Comparison of ENCODE assay signal across 29 mouse cellular contexts in the genomic region with DNA sequence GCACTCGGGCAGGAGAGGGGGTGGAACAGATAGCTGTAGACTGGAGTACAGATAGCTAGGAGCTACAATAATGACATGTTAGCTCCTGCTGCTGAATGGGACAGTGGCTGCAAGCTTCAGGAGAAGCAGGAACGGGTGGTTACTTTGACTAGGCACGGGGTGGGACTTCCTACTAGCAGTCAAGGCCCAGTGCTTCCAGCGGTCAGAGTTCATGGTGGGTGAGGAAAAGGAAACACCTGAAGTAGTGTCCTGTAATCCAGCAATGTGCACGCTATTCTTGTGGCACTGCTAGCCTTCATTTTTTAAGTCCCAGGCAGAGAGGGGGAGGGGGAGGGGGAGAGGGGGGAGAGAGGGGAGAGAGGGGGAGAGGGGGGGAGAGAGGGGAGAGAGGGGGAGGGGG.
DNase-seq lines count a peak whose midpoint lies in the region; ATAC-seq and TF ChIP-seq lines count a peak whose summit lies in the region.
"Had no signal": no experiment of that assay in that cellular context is flagged by ENCODE, and none has a peak within 500 bp of the region (broad histone marks: within the 10 kb centered on the region; RNA-seq: fewer than 3 reads in every experiment).

No protein-coding gene starts in this region.

- H3K36me3 ChIP-seq in megakaryocyte, embryonic 14.5 days (replicated peaks; ENCODE audit: low read length) = no peaks in the 10 kb centered on the region
- H3K36me3 ChIP-seq in kidney, postnatal 0 days (ENCODE audit: insufficient read depth, low read length) = no peaks in the 10 kb centered on the region
- H3K36me3 ChIP-seq: heart, embryonic 13.5 days; hindbrain, embryonic 10.5 days; hindbrain, embryonic 15.5 days; limb, embryonic 13.5 days; lung, embryonic 15.5 days; midbrain, embryonic 13.5 days; neural tube, embryonic 15.5 days had no signal

- 35% methylated on average over 5 of the region's 5 CpGs for WGBS in kidney, postnatal 0 days

- peak; percentile 11 for DNase-seq in kidney, adult 9 months
- peak; percentile 4 for DNase-seq in kidney, postnatal 0 days (ENCODE audit: low spot score)
- DNase-seq in kidney, postnatal 4 days = peak; percentile 18 to 37
- DNase-seq in B cell, adult 2 months = no peak
- no peak for DNase-seq in spleen, postnatal 36 days (ENCODE audit: low spot score in 2 of 2)
- DNase-seq: adrenal gland, adult 2 months; adrenal gland, postnatal 36 days; cerebellum, adult 18-20 months; cerebellum, postnatal 10 days; gastrocnemius, postnatal 10 days; heart, postnatal 10 days; layer of hippocampus, postnatal 36 days; lung, postnatal 36 days; retina, postnatal 1 day; right cerebral cortex, postnatal 25 days; thymus, postnatal 14 days had no signal

- H3K4me3 ChIP-seq in megakaryocyte, embryonic 14.5 days (replicated peaks) = peak overlapping the region; percentile 10
- no peak overlapping the region for H3K4me3 ChIP-seq in kidney, postnatal 0 days (replicated peaks; ENCODE audit: low read depth, low read length)
- H3K4me3 ChIP-seq: forebrain, embryonic 13.5 days; heart, embryonic 13.5 days; hindbrain, embryonic 10.5 days; hindbrain, embryonic 15.5 days; limb, embryonic 13.5 days; lung, embryonic 15.5 days; midbrain, embryonic 13.5 days; neural tube, embryonic 15.5 days had no signal

- H3K9me3 ChIP-seq in megakaryocyte, embryonic 14.5 days = peaks cover 10% of the 10 kb centered on the region; the same call in 1 of the 2 replicates
- no peaks in the 10 kb centered on the region for H3K9me3 ChIP-seq in kidney, postnatal 0 days (replicated peaks; ENCODE audit: low read length)
- H3K9me3 ChIP-seq: forebrain, embryonic 13.5 days; heart, embryonic 13.5 days; hindbrain, embryonic 10.5 days; hindbrain, embryonic 15.5 days; limb, embryonic 13.5 days; lung, embryonic 15.5 days; midbrain, embryonic 13.5 days; neural tube, embryonic 15.5 days had no signal

- no peak overlapping the region for H3K27ac ChIP-seq in kidney, postnatal 0 days
- H3K27ac ChIP-seq: forebrain, embryonic 13.5 days; heart, embryonic 13.5 days; hindbrain, embryonic 10.5 days; hindbrain, embryonic 15.5 days; limb, embryonic 13.5 days; lung, embryonic 15.5 days; midbrain, embryonic 13.5 days; neural tube, embryonic 15.5 days had no signal

- no peaks in the 10 kb centered on the region for H3K4me1 ChIP-seq in megakaryocyte, embryonic 14.5 days
- no peaks in the 10 kb centered on the region for H3K4me1 ChIP-seq in kidney, postnatal 0 days (replicated peaks; ENCODE audit: insufficient read depth, low read length)
- H3K4me1 ChIP-seq: forebrain, embryonic 13.5 days; heart, embryonic 13.5 days; hindbrain, embryonic 10.5 days; hindbrain, embryonic 15.5 days; limb, embryonic 13.5 days; lung, embryonic 15.5 days; midbrain, embryonic 13.5 days; neural tube, embryonic 15.5 days had no signal

- ATAC-seq in megakaryocyte, adult 5-6 weeks (ENCODE audit: poor library complexity, severe bottlenecking) = no peak
- ATAC-seq in kidney, postnatal 0 days (replicated peaks; ENCODE audit: low FRiP score, low read depth) = peak; percentile 46; the same call in 1 of the 2 replicates
- ATAC-seq: activated CD4-positive, CD25-positive, alpha-beta regulatory T cell, adult 4 months; forebrain, embryonic 13.5 days; inflammation-experienced regulatory T-cells, adult 6 months; midbrain, embryonic 13.5 days had no signal

- no peaks in the 10 kb centered on the region for H3K27me3 ChIP-seq in megakaryocyte, embryonic 14.5 days (replicated peaks)
- no peaks in the 10 kb centered on the region for H3K27me3 ChIP-seq in kidney, postnatal 0 days (ENCODE audit: insufficient read depth, low read length)
- H3K27me3 ChIP-seq: forebrain, embryonic 13.5 days; heart, embryonic 13.5 days; hindbrain, embryonic 15.5 days; limb, embryonic 13.5 days; lung, embryonic 15.5 days; midbrain, embryonic 13.5 days; neural tube, embryonic 15.5 days had no signal

- H3K4me2 ChIP-seq in kidney, postnatal 0 days (ENCODE audit: low read length) = no peak overlapping the region
- H3K4me2 ChIP-seq: forebrain, embryonic 13.5 days; heart, embryonic 13.5 days; hindbrain, embryonic 15.5 days; limb, embryonic 13.5 days; liver, embryonic 11.5 days; lung, embryonic 15.5 days; midbrain, embryonic 13.5 days; neural tube, embryonic 15.5 days had no signal

- TF ChIP-seq CTCF in kidney, postnatal 0 days (IDR thresholded peaks at IDR 0.05; ENCODE audit: low read depth) = no peak

- no peak overlapping the region for H3K9ac ChIP-seq in kidney, postnatal 0 days (ENCODE audit: low read depth, low read length)
- H3K9ac ChIP-seq: forebrain, embryonic 13.5 days; heart, embryonic 13.5 days; hindbrain, embryonic 15.5 days; limb, embryonic 13.5 days; lung, embryonic 15.5 days; midbrain, embryonic 13.5 days; neural tube, embryonic 15.5 days had no signal

Comparison
In these comparisons a context has a peak if more than half of its experiments do, and no peak if none do; other contexts are left out.
1. DNase-seq: peak in kidney, adult 9 months (single experiment), kidney, postnatal 0 days (single experiment) and kidney, postnatal 4 days (2 of 2); none in B cell, adult 2 months (0 of 2) and spleen, postnatal 36 days (0 of 2).